Mouse (Mus musculus): ENCODE measurements at regions not wholly inside any gene's neighbourhood (a gene's known extent, or its start where the extent isn't known, plus 50 kb on each side); places are given as distances from the start of the nearest gene placed in this dataset.
"Not testable (repeated sequence)": the region's sequence is repeated elsewhere in the genome, so short reads cannot be mapped to it uniquely, and the experiment has no call there.

DNA sequence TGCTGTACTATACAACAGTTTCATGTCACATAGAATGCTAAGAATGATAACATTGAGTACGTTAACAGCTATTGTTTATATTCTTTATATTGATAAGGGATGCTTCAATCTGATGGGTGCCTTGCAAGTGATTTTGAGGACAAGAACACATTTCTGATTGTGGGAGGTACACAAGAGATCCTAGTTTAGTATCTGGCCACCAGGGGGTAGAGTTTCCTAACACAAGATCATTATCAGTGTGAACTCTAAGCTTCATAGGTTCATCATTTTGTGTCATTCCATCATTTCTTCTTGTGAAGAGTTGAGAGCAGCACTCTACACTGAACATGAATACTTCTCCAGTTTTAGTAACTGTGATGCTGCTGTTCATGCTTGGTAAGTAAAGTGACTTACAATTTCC, 799.9 kb downstream of the Dad1 start:
- DNase-seq (ENCODE audit: low read depth, low spot score), result no peak

DNA sequence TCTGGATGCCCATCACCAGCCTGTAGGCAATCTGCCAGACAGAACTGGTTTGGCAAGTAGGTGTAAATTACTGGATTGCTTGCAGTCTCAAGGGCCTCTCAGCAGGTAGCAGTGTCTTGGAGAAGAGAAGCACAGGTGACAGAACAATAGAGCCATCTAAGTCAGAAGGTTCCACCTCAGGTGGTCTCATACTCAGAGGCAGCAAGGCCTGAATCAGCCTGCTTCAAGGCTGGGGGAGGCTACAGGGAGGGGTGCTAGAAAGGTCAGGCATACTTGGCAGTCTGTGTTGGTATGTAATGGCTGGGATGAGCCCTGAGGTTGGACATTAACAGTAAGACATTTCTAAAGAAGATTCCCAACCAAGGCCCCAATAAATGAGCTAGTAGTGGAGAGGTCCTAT, 814.3 kb downstream of the Dad1 start:
- not testable (repeated sequence) for DNase-seq (ENCODE audit: low read depth, low spot score)

DNA sequence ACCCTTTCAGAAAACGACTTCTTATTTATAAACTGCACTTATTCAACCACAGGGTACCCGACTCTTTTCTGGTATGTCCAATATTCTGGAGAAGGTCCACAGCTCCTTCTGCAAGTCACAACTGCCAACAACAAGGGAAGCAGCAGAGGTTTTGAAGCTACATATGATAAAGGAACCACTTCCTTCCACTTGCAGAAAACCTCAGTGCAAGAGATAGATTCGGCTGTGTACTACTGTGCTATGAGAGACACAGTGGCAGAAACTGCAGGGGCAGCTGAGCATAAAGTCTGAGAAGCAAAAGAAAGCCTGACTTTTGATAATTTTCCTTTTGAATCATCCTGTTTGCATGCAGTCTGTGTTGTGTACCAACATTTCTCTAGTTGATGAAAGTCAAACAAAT, 823.8 kb downstream of the Dad1 start:
- not testable (repeated sequence) for DNase-seq (ENCODE audit: low read depth, low spot score)

DNA sequence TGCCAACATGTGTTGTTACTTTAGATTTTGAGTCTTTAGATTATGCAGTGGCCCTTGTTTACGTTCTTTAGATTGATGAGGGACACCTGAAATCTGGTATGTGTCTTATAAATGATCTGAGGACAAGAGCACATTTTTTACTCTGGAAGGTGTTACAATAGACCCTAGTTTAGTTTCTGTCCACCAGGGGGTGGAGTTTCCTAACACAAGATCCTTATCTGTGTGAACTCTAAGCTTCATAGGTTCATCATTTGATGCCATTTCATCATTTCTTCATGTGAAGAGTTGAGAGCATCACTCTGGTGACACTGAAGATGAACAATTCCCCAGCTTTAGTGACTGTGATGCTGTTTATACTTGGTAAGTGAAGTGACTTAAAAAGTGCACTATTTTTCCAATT, 825.5 kb downstream of the Dad1 start:
- not testable (repeated sequence) for DNase-seq (ENCODE audit: low read depth, low spot score)

DNA sequence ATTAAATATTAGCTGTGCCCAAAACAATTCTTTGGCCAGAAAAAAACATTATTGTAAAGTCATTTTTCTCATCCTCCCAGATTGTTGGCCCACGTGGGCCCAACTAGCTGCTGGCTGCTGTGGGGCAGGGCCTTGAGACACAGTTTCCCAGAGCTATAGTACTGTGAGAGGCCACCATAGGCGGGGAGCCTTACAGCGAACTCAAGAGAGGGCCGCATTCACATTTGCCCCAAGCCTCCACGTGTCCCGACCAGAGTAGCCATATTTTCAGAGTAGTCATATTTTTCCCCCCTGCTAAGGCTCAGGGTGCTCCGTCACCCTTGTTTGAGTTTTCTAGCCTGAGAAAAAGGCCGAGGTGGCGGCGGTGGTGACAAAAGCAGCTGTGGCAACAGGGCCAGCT, 826.3 kb downstream of the Dad1 start:
- not testable (repeated sequence) for DNase-seq (ENCODE audit: low read depth, low spot score)

DNA sequence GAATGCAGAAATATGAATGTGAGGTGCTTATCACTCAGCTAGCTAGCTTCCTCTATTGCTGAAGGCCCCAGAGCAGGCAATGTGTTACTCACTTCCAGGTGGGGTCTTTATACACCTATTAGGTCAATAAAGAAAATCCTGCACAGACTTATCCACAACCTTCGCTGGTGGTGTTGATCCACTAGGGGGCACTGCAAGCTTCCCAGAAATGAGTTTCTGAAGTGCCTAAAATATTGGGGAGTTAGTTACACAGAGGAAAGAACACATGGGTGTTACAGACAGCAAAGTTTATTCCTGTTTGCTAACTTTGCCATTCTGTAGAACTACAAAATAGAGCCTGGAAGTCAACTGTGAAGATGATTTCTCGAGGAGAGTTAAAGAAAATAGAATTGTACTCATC, 836.9 kb downstream of the Dad1 start:
- not testable (repeated sequence) for DNase-seq (ENCODE audit: low read depth, low spot score)

DNA sequence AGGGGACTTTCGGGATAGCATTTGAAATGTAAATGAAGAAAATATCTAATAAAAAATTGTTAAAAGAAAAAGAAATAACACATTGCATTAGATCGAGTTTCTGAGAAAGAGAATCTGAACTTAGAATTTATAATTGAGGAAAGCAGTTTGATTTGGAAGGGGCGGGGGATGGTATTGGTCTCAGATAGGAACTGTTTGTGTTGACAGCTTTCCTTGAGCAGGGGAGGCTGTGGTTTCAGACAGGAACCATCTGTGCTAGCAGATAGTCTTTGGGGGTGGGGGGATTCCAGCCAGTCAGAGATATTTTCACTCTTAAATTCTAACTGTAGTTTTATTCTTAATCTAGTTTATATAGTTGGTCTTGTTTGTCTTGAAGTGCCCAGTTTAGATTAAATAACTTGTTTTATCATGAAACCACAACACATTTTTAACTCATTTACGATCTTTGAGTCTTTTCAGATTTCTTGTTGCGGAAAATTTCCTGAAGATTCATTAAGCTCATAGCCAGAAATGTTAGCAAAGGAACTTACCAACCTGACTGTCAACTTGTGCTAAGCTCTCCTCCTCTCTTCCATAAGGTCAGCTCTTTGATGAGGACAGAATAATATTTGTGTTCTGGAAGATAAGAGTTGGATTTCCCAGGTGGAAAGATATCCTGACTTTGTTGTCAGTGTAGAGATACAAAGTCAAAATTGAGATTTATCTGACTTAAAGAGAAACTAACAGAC, 846.2 kb downstream of the Dad1 start:
- not testable (repeated sequence) for DNase-seq (ENCODE audit: low read depth, low spot score)

DNA sequence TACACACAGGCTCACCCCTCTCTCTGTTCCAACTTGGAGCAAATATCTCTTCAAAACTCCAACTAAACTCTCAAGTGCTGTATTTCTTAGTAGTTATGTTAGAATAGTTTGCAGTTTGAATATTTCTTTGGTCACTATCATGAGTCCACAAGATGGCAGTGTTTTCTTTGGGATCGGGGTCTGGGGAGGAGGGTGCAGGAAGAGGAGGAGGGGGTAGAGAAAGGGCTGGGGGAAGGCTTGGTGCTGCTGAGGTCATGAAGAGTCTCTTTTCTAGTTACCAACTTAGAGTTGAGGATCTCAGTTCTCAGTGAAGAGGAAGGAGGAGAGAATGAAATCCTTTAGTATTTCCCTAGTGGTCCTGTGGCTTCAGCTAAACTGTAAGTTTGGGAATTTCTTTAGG, 863.6 kb downstream of the Dad1 start:
- DNase-seq (ENCODE audit: low read depth, low spot score), result not testable (repeated sequence)

DNA sequence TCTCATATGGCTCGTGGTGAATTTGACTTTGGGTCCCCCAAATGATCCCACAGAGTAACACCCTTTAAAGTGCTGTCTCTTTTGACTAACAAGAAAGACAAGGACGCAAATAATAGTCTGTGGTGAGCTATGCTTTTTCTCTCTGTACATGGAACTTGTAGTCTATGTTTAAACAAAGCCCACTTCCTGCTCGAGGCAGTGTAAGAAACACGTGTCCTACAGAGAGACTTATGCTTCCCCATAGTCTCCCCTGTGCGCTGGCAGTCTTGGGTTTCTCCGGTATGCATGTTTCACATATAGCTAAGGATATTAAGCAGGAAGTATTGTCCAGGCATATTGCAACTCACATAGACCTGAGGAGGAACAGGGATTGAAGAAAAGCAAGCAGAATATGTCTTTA, 879.0 kb upstream of the Olfr1507 start:
- DNase-seq (ENCODE audit: low read depth, low spot score), result not testable (repeated sequence)

DNA sequence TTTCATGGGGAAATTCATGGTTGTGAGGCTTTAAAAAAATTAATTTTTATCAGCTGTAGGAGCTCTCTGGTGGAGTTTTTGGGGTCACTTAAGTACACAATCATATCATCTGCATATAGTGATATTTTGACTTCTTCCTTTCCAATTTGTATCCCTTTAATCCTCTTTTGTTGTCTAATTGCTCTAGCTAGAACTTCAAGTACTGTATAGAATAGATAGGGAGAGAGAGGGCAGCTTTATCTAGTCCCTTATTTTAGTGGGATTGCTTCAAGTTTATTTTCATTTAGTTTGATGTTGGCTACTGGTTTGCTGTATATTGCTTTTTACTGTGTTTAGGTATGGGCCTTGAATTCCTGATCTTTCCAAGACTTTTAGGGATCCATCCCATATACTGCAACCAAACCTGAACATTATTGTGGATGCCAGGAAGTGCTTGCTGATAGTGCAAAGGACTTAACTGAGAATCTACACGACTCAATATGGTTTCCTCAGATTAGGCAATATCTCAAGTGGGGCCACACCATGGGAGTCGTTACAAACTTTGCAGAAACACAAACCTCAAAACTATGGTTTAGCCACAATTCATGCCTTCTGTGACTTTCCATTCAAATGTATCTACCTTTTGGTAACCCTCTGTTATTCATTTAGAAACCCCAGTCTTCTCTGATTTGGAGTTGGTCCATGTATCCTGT, 878.4 kb upstream of the Olfr1507 start:
- not testable (repeated sequence) for DNase-seq (ENCODE audit: low read depth, low spot score)

DNA sequence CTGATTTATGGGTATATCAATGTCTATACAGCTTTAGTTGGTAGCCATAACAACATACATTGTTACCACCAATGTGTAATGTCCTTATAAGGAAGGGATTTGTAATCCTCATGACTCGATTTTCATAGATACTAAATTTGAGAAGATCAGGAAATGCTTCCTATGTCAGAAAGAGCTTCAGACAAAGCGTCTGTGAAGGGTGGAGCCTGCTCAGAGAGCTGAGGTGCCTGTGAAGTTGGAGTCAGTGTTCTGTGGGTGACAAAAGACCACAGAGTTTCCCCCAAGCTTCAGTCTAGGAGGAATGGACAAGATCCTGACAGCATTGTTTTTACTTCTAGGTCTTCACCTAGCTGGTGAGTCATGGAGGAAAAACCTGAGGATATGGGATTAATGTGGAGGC, 874.2 kb upstream of the Olfr1507 start:
- no peak for DNase-seq (ENCODE audit: low read depth, low spot score)

DNA sequence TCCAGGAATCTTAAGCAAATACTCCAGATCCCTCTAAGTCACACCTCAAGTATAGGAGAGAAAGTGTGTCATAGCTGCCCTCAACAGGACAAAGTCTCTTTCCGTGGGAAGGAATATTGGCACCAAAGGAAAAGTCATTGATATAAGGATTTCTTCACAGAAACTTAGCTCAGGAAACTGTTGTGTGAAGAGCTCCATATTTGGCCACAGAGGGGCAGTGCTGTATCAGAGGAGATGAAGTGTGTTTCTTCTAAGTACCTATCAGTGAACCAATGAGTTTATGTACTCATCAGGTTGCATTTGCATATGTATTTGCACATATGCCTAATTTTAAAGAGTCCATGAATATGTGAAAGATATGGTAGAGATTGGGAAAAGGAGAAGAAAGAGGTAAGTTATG, 871.9 kb upstream of the Olfr1507 start:
- DNase-seq (ENCODE audit: low read depth, low spot score), result not testable (repeated sequence)

DNA sequence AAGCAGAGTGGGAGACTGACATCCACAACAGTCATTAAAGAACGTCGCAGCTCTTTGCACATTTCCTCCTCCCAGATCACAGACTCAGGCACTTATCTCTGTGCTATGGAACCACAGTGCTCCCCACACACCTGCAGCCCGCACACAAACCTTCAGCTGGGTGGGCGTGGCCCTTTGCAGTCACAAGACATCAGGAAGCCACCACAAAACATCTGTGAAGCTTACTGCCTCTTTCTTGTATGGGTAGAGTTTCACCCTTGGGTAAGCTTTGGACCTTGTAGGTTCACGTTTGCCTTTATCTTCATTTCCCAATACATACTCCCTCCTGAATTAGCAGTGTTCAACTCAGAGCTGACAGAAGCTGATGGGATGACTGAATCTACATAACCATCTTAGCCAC, 868.4 kb upstream of the Olfr1507 start:
- DNase-seq (ENCODE audit: low read depth, low spot score), result not testable (repeated sequence)

DNA sequence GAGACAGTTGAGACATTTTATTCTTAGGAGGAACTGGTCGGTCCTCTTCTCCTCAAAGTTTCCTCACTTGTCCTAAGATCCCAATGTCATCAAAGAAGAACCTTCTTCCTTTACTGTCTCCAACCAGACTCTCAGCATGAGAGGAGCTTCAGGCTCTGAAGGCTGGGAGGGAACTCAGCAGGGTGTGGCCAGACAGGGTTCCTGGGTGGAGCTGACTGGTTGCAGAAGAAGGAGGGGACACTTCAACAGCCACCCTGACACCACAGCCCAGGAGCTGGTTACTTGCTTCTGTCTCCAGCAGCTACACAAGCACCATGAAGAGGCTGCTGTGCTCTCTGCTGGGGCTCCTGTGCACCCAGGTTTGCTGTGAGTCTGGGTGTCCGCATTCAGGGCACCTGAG, 866.5 kb upstream of the Olfr1507 start:
- DNase-seq (ENCODE audit: low read depth, low spot score), result not testable (repeated sequence)

DNA sequence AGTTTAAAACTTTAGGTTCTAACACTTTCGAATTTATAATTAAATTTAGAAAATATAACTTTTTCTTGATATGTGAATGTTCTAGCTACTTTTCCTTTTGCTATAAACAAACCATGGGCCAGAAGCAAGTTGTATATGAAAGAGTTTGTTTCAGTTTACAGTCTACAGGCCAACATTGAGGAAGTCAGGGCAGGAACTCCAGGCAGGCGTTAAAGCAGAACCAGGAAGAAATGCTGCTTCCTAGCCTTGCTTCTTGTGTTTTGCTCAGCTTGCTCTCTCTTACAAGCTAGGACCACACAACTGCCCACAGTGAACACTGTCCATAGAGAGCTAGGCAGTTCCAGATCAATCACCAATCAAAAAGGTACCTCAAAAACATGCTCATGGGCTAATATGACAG, 861.9 kb upstream of the Olfr1507 start:
- DNase-seq (ENCODE audit: low read depth, low spot score), result not testable (repeated sequence)

DNA sequence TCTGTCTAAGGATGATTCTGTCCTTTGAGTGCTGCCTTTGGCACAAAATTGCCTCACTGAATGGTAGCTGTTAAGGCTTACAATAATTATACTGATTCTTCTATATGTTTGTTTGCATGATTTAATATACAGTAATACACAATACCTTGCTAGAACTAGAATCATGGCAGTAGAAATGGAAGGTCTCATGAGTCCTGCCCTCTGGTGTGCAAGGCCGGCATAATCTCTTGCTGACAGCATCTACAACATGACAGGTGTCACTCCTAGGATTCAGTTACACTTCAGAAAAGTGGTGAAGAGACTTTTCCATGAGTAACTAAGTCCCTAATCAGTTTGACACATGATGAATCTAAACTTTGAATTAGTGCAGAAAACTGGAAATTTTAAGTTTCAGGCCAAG, 861.2 kb upstream of the Olfr1507 start:
- not testable (repeated sequence) for DNase-seq (ENCODE audit: low read depth, low spot score)

DNA sequence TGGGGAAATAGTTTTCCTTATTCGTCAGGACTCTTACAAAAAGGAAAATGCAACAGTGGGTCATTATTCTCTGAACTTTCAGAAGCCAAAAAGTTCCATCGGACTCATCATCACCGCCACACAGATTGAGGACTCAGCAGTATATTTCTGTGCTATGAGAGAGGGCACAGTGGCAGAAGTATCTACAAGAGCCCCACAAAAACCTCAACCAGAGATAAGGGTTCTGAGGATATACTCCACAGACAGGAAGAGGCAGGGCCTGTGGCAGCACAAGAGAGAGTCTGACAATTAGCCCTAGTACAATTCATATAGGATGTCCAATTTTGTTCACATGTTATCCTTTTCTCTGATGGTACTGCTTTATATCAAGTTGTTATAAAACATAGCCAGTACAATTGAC, 855.9 kb upstream of the Olfr1507 start:
- not testable (repeated sequence) for DNase-seq (ENCODE audit: low read depth, low spot score)

DNA sequence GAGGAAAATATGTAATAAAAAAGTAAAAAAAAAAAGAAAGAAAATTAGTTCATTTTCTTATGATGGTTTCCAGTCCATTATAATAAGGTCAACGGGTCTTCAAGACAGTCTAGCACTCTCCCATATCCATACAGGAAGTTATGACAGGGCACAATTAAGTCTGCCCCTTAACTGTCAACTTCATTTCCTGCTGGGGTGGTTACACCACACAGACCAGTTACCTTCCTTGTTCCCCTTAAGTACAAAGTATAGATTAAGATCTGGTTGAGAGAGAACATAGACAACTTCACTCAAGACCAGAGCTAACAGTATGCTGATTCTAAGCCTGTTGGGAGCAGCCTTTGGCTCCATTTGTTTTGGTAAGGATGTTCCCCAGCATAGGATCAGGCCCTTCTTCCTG, 855.2 kb upstream of the Olfr1507 start:
- DNase-seq (ENCODE audit: low read depth, low spot score), result not testable (repeated sequence)

DNA sequence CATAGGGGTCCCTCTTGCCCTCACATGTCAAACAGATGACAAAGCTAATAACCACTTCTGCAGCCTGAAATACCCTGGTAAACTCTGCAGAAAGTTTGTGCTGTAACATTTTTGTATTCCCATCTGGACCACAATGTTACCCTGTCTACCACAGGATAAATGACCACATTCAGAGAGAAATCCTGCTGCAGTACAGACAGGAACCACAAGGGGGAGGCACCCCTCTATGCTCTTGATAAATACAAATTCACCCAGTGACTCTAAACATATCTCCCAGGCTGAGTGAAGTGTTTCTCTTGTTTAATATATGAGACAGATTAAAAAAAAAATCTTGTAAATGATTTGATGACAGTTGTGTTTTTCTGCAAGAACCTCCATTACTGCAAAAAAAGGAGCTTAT, 853.6 kb upstream of the Olfr1507 start:
- DNase-seq (ENCODE audit: low read depth, low spot score), result not testable (repeated sequence)

DNA sequence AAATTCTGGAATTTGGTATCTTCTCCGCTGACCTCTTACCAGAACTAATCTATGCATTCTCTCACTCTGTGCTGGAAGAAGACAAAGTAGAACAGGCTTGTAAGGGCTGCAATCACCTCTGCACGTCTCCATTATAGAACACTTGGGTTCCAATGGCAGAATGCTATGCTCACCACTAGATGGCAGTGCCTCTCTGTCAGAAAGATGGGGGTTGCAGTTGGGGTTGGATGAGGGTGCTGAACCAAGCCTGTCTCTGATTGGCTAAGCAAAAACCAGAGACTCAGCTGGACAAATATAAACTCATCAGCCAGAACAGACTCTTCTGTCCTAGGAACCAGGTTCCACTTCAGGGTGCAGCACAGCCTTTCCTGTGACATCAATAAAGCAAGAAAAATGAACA, 850.0 kb upstream of the Olfr1507 start:
- DNase-seq (ENCODE audit: low read depth, low spot score), result not testable (repeated sequence)

DNA sequence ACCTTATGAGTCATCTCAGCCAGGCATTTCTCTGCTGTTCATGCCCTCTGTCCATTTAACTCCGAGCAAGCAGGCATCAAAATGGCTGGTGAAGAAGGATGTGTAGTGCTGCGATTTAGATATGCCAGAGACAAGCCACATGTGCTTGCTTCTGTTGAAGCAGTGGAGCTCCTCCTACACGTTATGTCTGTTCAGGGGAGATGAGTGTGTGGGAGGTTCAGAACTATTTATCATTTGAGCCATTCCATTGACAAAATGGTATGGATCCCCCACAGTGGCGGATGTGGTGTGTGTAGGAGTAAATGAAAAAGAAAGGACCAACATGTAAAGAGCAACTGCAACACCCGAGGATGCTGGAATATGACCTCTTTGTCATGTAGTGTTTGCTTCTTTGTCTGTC, 848.3 kb upstream of the Olfr1507 start:
- not testable (repeated sequence) for DNase-seq (ENCODE audit: low read depth, low spot score)

DNA sequence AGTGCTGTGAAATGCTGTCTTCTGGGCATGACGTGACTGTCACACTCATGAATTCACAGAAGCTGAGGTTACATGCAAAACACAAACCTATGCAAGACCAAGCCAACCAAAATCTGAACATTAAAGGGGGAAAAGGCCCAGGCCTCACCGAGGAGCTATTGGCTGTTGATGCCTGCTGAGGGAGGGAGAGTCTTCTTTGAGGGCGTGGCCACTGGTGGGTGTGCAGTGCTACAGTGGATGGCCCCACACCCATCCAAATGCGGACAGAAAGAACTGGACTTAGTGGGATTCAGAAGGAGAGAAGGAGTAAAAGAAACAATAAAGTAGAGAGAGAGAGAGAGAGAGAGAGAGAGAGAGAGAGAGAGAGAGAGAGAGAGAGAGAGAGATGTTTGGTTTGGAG, 843.6 kb upstream of the Olfr1507 start:
- DNase-seq (ENCODE audit: low read depth, low spot score), result not testable (repeated sequence)

DNA sequence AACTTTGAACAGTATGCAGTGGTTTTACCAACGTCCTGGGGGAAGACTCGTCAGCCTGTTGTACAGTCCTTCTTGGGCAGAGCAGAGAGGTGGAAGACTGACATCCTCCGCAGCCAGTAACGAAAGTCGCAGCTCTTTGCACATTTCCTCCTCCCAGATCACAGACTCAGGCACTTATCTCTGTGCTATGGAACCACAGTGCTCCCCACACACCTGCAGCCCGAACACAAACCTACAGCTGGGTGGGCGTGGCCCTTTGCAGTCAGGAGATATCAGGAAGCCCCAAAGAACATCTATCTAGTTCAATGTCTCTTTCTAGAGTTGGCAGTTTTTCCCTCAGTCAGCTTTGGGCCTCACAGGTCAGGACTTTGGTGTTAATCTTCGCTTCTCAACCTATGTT, 841.9 kb upstream of the Olfr1507 start:
- DNase-seq (ENCODE audit: low read depth, low spot score), result not testable (repeated sequence)
